Mouse (Mus musculus) forebrain, embryonic 12.5 days (tissue): ENCODE measurements around the gene Rsph3b. TPM values are rescaled to one million over a fixed set of nuclear protein-coding genes. Genes with fewer than 3 reads are reported as not detected.
"Not testable (repeated sequence)": the region's sequence is repeated elsewhere in the genome, so short reads cannot be mapped to it uniquely, and the experiment has no call there.

Experiments
- ATAC-seq: fragments of 200-750 bp; cut with Nextera tagmentation; 2 replicates; pipeline ENCODE4 v1.8.0; 2017; ENCODE audit warnings: moderate TSS enrichment; ENCODE audit not compliant: low FRiP score
- H3K27ac ChIP-seq: fragments of 300-500 bp; sonication (generic); 2 replicates; pipeline ENCODE4 v1.5.1; 2016; ENCODE audit warnings: mild to moderate bottlenecking
- H3K27me3 ChIP-seq: fragments of 300-500 bp; sonication (generic); 2 replicates; pipeline ENCODE4 v1.6.1; 2016; ENCODE audit warnings: mild to moderate bottlenecking
- H3K36me3 ChIP-seq: fragments of 300-500 bp; sonication (generic); replicated peaks from 2 replicates; pipeline ENCODE4 v1.6.1; 2016; ENCODE audit warnings: mild to moderate bottlenecking
- H3K4me1 ChIP-seq: fragments of 300-500 bp; sonication (generic); 2 replicates; pipeline ENCODE4 v1.6.1; 2016
- H3K4me2 ChIP-seq: fragments of 300-500 bp; sonication (generic); 2 replicates; pipeline ENCODE4 v1.6.1; 2016; ENCODE audit warnings: mild to moderate bottlenecking, moderate library complexity
- H3K4me3 ChIP-seq: fragments of 300-500 bp; sonication (generic); replicated peaks from 2 replicates; pipeline ENCODE4 v1.5.1; 2016; ENCODE audit warnings: mild to moderate bottlenecking
- H3K9ac ChIP-seq: fragments of 300-500 bp; sonication (generic); 2 replicates; pipeline ENCODE4 v1.6.1; 2016; ENCODE audit warnings: mild to moderate bottlenecking
- H3K9me3 ChIP-seq: fragments of 300-500 bp; sonication (generic); 2 replicates; pipeline ENCODE4 v1.6.1; 2016
- WGBS: fragments of 180-500 bp; shearing (Covaris S2); methylation state at CpG from one replicate; pipeline ENCODE4 v1.1.7; 2016; 5-methylcytosine and 5-hydroxymethylcytosine counted together
- polyA plus RNA-seq: library from polyadenylated mRNA; unstranded; fragments of >200 nt; fragmentation: Nextera tagmentation; extraction: Ambion mirVana; gene quantifications from 2 replicates; pipeline ENCODE4 v1.2.1, GENCODE M21; 2016

Gene Rsph3b
- polyA plus RNA-seq, 1 experiment from 2014 or later = 44.1 TPM

- not testable (repeated sequence) for H3K4me2 ChIP-seq, ATAC-seq
- WGBS = 89% methylated on average over 7 of the region's 7 CpGs
Observed at GRCm38 (mm10) chr17:6920351-6920894, 28.1 kb downstream of the Rsph3b start.

GRCm38 (mm10) chr17:6919388-6919787, 29.1 kb downstream of the Rsph3b start:
- H3K36me3 ChIP-seq, ATAC-seq, H3K27me3 ChIP-seq, H3K4me2 ChIP-seq, H3K9ac ChIP-seq, H3K27ac ChIP-seq, H3K4me3 ChIP-seq, H3K9me3 ChIP-seq, H3K4me1 ChIP-seq: not testable (repeated sequence)
- WGBS = 92% methylated on average over 3 of the region's 3 CpGs

More at GRCm38 (mm10) chr17:6920351-6920894, 28.1 kb downstream of the Rsph3b start:
- not testable (repeated sequence) for H3K9ac ChIP-seq, H3K4me3 ChIP-seq, H3K4me1 ChIP-seq, H3K36me3 ChIP-seq, H3K9me3 ChIP-seq, H3K27ac ChIP-seq, H3K27me3 ChIP-seq

GRCm38 (mm10) chr17:6915282-6915681, 33.2 kb downstream of the Rsph3b start:
- H3K9me3 ChIP-seq, H3K4me1 ChIP-seq, H3K4me3 ChIP-seq, ATAC-seq, H3K4me2 ChIP-seq, H3K9ac ChIP-seq, H3K36me3 ChIP-seq, H3K27me3 ChIP-seq, H3K27ac ChIP-seq: not testable (repeated sequence)
- 97% methylated on average over 3 of the region's 4 CpGs for WGBS

GRCm38 (mm10) chr17:6914066-6914465, 34.4 kb downstream of the Rsph3b start:
- H3K36me3 ChIP-seq, H3K27me3 ChIP-seq, H3K4me1 ChIP-seq, H3K9me3 ChIP-seq, H3K9ac ChIP-seq, H3K4me2 ChIP-seq, H3K4me3 ChIP-seq, H3K27ac ChIP-seq, ATAC-seq: not testable (repeated sequence)
- 93% methylated on average over 2 of the region's 6 CpGs for WGBS

DNA sequence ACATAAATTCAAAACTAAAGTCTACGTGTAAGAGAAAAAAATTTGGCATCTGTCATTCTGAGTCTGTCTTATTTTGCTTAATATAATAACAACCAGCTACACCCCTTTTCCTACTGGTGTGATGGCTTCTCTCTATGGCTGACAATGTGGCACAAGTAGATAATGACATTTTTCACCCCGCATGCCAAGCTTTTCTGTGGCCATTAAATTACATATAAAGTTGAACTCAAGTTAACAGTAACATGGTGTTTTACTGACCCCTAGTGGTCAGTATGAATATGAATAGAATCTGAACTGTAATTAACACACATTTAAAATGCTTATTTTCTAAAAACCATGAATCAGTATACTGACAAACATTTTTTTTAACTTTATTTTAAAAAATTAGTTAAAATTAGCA, 48.1 kb downstream of the Rsph3b start:
- ATAC-seq, H3K27me3 ChIP-seq: not testable (repeated sequence)
- WGBS = 91% methylated on average over 1 of the region's 2 CpGs

DNA sequence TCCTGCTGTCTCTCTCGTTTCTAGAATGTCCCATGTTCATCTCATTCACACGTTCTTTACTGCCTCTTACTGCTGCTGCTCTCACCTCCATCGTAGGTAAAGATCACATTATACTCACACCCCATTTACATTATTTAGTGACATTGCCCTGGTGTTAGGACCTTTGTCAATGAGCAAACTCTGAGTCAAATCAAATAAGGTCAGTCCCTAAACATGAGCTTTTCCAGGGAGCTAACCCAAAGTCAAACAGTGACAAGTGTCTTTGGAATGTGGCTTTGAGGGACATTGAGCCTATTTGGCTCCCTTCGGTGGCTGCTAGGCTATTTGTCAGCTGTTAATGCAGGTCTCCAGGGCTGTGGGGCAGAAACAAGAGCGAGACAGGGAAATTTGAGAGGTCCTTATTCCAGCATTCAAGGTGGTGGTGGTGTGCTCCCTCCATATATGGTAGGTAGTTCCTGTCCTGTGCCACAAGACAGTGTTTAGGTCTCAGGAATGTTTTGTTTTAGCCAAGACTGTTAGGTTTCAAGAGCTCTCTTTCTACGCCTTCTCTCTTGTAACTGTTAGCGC, 50.4 kb downstream of the Rsph3b start:
- H3K9me3 ChIP-seq, H3K4me2 ChIP-seq, H3K27me3 ChIP-seq, H3K36me3 ChIP-seq, ATAC-seq, H3K4me3 ChIP-seq, H3K4me1 ChIP-seq, H3K27ac ChIP-seq, H3K9ac ChIP-seq: not testable (repeated sequence)
- 75% methylated on average over 7 of the region's 7 CpGs for WGBS

More for the DNA sequence above, 48.1 kb downstream of the Rsph3b start:
- not testable (repeated sequence) for H3K4me3 ChIP-seq, H3K9me3 ChIP-seq, H3K4me1 ChIP-seq, H3K9ac ChIP-seq, H3K27ac ChIP-seq, H3K4me2 ChIP-seq, H3K36me3 ChIP-seq

DNA sequence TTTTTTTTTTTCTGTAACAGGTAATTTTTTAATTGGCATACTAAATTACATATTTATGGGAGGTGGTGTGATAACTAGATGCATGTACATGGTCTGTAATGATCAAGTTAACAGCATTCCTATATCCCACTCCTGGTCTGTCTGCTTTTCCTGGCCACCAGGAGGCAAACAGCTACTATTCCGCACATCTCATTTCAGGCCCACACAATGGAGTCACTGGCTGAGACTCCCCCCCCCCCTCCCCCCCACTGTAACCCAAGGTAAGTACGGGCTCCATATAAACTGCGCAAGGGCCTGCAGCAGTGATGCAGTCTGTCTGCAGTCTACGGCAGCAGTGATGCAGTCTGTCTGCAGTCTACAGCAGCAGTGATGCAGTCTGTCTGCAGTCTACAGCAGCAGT, 51.7 kb downstream of the Rsph3b start:
- Histone ChIP-seq H3K9ac (no peak overlapping the region), H3K4me3 (no peak overlapping the region), H3K36me3 (no peaks in the 10 kb centered on the region), H3K9me3 (no peaks in the 10 kb centered on the region), H3K27ac (no peak overlapping the region), H3K27me3 (no peaks in the 10 kb centered on the region), H3K4me1 (no peaks in the 10 kb centered on the region), H3K4me2 (no peak overlapping the region)
- 66% methylated on average over 4 of the region's 4 CpGs for WGBS
- ATAC-seq = no peak

DNA sequence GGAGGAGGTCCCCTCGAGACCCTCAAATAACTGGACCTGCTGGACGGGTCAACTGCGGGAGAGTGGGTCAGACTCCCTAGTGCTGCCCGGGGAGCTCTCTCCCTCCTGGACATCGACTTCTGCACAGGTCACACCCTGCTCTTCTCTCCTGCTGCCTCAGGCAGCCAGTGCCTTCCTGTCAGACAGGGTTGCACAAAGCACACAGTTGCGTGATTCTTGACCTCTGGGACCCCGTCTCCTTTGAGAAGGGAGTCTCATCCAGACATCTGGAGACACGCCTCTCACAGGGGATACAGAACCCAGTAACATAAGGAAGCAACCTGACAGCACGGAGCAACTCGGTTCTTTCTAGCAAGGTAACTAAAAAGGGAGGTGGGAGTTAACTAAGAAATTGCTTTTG, 55.1 kb downstream of the Rsph3b start:
- Histone ChIP-seq H3K27ac (no peak overlapping the region), H3K4me2 (no peak overlapping the region), H3K36me3 (no peaks in the 10 kb centered on the region), H3K9ac (no peak overlapping the region), H3K4me1 (no peaks in the 10 kb centered on the region), H3K27me3 (no peaks in the 10 kb centered on the region), H3K4me3 (no peak overlapping the region), H3K9me3 (no peaks in the 10 kb centered on the region)
- WGBS = 82% methylated on average over 10 of the region's 10 CpGs
- ATAC-seq = no peak

- H3K27me3 ChIP-seq = no peaks in the 10 kb centered on the region
- H3K4me1 ChIP-seq = no peaks in the 10 kb centered on the region
- H3K4me3 ChIP-seq = no peak overlapping the region
- no peaks in the 10 kb centered on the region for H3K36me3 ChIP-seq
- no peak overlapping the region for H3K4me2 ChIP-seq
- WGBS = 71% methylated on average over 7 of the region's 7 CpGs
- H3K9me3 ChIP-seq = no peaks in the 10 kb centered on the region
- no peak overlapping the region for H3K27ac ChIP-seq
- ATAC-seq = no peak
- H3K9ac ChIP-seq = no peak overlapping the region
Observed at GRCm38 (mm10) chr17:6891966-6892934, 56.2 kb downstream of the Rsph3b start.

DNA sequence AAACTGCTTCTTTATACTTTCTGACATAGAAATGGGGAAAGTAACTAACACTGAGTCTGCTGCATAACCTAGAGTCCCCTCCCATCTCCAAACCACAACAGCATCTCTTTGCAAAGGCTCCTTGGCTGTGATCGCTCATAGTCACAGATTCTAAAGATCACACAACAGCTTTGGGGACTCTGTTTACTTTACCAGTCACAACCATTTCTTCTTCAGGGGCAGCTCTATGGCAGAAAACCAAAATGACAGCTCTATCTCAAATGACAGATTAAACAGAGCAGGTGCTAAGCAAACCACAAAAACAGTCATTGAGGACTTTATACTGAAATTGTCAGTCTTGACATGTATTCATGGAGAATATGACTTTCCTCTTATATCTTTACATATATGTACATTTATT, 62.0 kb downstream of the Rsph3b start:
- no peak overlapping the region for H3K9ac ChIP-seq
- no peaks in the 10 kb centered on the region for H3K9me3 ChIP-seq
- no peaks in the 10 kb centered on the region for H3K27me3 ChIP-seq
- H3K4me3 ChIP-seq = no peak overlapping the region
- peaks cover 5% of the 10 kb centered on the region for H3K4me1 ChIP-seq
- ATAC-seq = no peak
- no peak overlapping the region for H3K4me2 ChIP-seq
- WGBS = 87% methylated on average over 1 of the region's 1 CpGs
- no peaks in the 10 kb centered on the region for H3K36me3 ChIP-seq
- no peak overlapping the region for H3K27ac ChIP-seq

DNA sequence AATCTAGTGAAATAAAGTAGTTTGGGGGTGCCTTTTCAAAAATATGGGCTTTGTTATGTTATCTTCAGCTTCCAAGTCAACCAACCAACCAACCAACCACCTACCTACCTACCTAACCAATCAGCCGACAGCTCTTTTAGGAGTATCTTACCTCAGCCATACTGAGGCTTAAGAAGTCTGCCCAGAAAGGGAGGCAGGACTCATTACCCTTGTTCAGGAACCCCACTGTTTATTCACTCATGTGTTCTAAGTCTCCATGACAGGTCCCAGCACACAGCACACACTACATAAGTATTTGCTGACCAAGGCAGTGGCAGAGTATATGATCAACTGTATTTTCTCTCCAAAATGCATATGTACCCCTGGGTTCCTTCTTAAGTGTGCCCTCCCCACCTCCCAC, 64.0 kb downstream of the Rsph3b start:
- Histone ChIP-seq H3K27ac (no peak overlapping the region), H3K9ac (no peak overlapping the region), H3K27me3 (no peaks in the 10 kb centered on the region), H3K4me2 (no peak overlapping the region), H3K36me3 (no peaks in the 10 kb centered on the region), H3K4me1 (peaks cover 5% of the 10 kb centered on the region), H3K4me3 (no peak overlapping the region), H3K9me3 (no peaks in the 10 kb centered on the region)
- WGBS = 100% methylated on average over 1 of the region's 1 CpGs
- no peak for ATAC-seq

DNA sequence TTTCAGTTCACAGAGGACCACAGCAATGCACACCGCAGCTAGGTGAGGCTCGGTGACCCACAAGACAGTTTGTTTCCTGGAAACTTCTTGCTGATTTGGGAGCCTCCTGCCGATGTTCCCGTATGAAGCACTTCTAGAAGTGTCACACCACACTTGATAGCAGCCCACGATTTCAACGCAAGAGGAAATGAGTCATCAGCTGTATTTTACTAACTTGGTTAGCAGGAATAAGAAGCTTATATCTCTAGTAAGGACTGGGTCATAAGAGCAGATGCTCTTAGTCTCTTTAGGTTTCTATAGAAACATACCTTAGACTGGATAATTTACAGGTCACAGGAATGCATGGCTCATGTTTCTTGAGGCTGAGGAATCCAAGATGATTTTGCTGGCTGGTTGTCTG, 67.2 kb downstream of the Rsph3b start:
- no peak overlapping the region for H3K27ac ChIP-seq
- H3K36me3 ChIP-seq = no peaks in the 10 kb centered on the region
- WGBS = 92% methylated on average over 6 of the region's 6 CpGs
- no peak overlapping the region for H3K9ac ChIP-seq
- no peaks in the 10 kb centered on the region for H3K9me3 ChIP-seq
- H3K4me1 ChIP-seq = peaks cover 5% of the 10 kb centered on the region
- H3K4me3 ChIP-seq = no peak overlapping the region
- no peak for ATAC-seq
- no peaks in the 10 kb centered on the region for H3K27me3 ChIP-seq
- no peak overlapping the region for H3K4me2 ChIP-seq
